Mouse (Mus musculus): ENCODE results near the gene Mpnd. TPM values are rescaled to one million over a fixed set of nuclear protein-coding genes. Genes with fewer than 3 reads are reported as not detected.

Mpnd gene
- polyA plus RNA-seq, 1 experiment from 2014 or later: 127 TPM

DNA sequence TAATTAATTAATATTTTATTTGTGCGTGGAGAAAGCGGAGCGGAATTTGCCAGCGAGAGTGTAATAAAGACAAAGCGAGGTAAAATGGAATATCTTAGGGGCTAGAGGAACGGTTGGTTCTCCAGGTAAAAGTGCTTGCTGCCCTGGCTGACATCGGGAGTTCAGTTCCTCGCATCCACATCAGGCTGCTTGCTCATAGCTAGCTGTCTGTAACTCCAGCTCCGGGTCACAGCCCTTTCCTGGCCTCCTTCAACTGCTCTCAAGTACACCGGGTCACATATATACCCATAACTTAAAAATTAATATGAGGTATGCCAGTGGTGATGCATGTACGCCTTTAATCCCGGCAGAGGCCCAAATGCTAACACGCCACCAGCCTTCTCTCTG is 31.4 kb downstream of the Mpnd start:
- H3K36me3 ChIP-seq (ENCODE audit: insufficient read depth): peaks cover 25% of the 10 kb centered on the region
- ATAC-seq (ENCODE audit: insufficient read depth) (peak; percentile 7), DNase-seq (no peak)
- no peaks in the 10 kb centered on the region for H3K9me3 ChIP-seq (ENCODE audit: low read depth, low read length)
- H3K9ac ChIP-seq: peak overlapping the region; percentile 45
- H3K27ac ChIP-seq (ENCODE audit: low read depth): no peak overlapping the region; the same call in 1 of the 2 replicates
- peaks cover 18% of the 10 kb centered on the region for H3K4me1 ChIP-seq (ENCODE audit: insufficient read depth)
- H3K4me2 ChIP-seq: peak overlapping the region; percentile 74
- no peaks in the 10 kb centered on the region for H3K27me3 ChIP-seq (ENCODE audit: insufficient read depth, low read length)
- H3K4me3 ChIP-seq (ENCODE audit: low read depth, low read length): peak overlapping the region; percentile 93
- no peak for TF ChIP-seq CTCF (IDR thresholded peaks at IDR 0.05; ENCODE audit: low read depth)
- 34% methylated on average over 13 of the region's 13 CpGs for WGBS

GRCm38 (mm10) chr17:56038583-56039261 is 33.2 kb downstream of the Mpnd start:
- Histone ChIP-seq H3K9me3 (ENCODE audit: low read depth, low read length) (no peaks in the 10 kb centered on the region), H3K4me2 (no peak overlapping the region), H3K4me1 (ENCODE audit: insufficient read depth) (peaks cover 18% of the 10 kb centered on the region), H3K9ac (no peak overlapping the region), H3K27ac (ENCODE audit: low read depth) (no peak overlapping the region), H3K27me3 (ENCODE audit: insufficient read depth, low read length) (no peaks in the 10 kb centered on the region), H3K36me3 (ENCODE audit: insufficient read depth) (peaks cover 19% of the 10 kb centered on the region), H3K4me3 (ENCODE audit: low read depth, low read length) (no peak overlapping the region)
- TF ChIP-seq CTCF (IDR thresholded peaks at IDR 0.05; ENCODE audit: low read depth): no peak
- ATAC-seq (ENCODE audit: insufficient read depth): no peak
- WGBS: 87% methylated on average over 8 of the region's 8 CpGs
- no peak for DNase-seq

GRCm38 (mm10) chr17:56039345-56039744 is 33.8 kb downstream of the Mpnd start:
- peak overlapping the region; percentile 74 for H3K4me3 ChIP-seq (ENCODE audit: low read depth, low read length)
- no peak for DNase-seq
- no peaks in the 10 kb centered on the region for H3K9me3 ChIP-seq (ENCODE audit: low read depth, low read length)
- no peak for ATAC-seq (ENCODE audit: insufficient read depth)
- H3K36me3 ChIP-seq (ENCODE audit: insufficient read depth): peaks cover 19% of the 10 kb centered on the region
- peak overlapping the region; percentile 69 for H3K4me2 ChIP-seq
- H3K27ac ChIP-seq (ENCODE audit: low read depth): no peak overlapping the region
- 71% methylated on average over 4 of the region's 4 CpGs for WGBS
- no peaks in the 10 kb centered on the region for H3K27me3 ChIP-seq (ENCODE audit: insufficient read depth, low read length)
- peaks cover 18% of the 10 kb centered on the region for H3K4me1 ChIP-seq (ENCODE audit: insufficient read depth)
- TF ChIP-seq CTCF (IDR thresholded peaks at IDR 0.05; ENCODE audit: low read depth): no peak
- peak overlapping the region; percentile 78; the same call in 1 of the 2 replicates for H3K9ac ChIP-seq

GRCm38 (mm10) chr17:56040030-56040856 is 34.7 kb downstream of the Mpnd start, which contains the start of gene Chaf1a:
Gene Chaf1a, plus strand, starts transcription at chr17:56040439.
- WGBS: under 1% methylated on average over 68 of the region's 68 CpGs
- no peak for TF ChIP-seq CTCF (IDR thresholded peaks at IDR 0.05; ENCODE audit: low read depth)
- peak within 1 kb of the TSS; percentile 74 for H3K4me3 ChIP-seq (ENCODE audit: low read depth, low read length)
- peak within 1 kb of the TSS; percentile 78 for H3K9ac ChIP-seq
- no peaks in the 10 kb centered on the region for H3K27me3 ChIP-seq (ENCODE audit: insufficient read depth, low read length)
- no peaks in the 10 kb centered on the region for H3K9me3 ChIP-seq (ENCODE audit: low read depth, low read length)
- H3K36me3 ChIP-seq (ENCODE audit: insufficient read depth): peaks cover 22% of the 10 kb centered on the region
- DNase-seq (peak; percentile 100), ATAC-seq (ENCODE audit: insufficient read depth) (peak; percentile 84)
- peak within 1 kb of the TSS; percentile 84 for H3K27ac ChIP-seq (ENCODE audit: low read depth)
- H3K4me2 ChIP-seq: peak within 1 kb of the TSS; percentile 69
- H3K4me1 ChIP-seq (ENCODE audit: insufficient read depth): peaks cover 11% of the 10 kb centered on the region

- peak; percentile 44 for DNase-seq
- TF ChIP-seq CTCF (IDR thresholded peaks at IDR 0.05; ENCODE audit: low read depth): no peak
- H3K4me3 ChIP-seq (ENCODE audit: low read depth, low read length): peak overlapping the region; percentile 74
Observed at GRCm38 (mm10) chr17:56040857-56041163, 35.3 kb downstream of the Mpnd start.

DNA sequence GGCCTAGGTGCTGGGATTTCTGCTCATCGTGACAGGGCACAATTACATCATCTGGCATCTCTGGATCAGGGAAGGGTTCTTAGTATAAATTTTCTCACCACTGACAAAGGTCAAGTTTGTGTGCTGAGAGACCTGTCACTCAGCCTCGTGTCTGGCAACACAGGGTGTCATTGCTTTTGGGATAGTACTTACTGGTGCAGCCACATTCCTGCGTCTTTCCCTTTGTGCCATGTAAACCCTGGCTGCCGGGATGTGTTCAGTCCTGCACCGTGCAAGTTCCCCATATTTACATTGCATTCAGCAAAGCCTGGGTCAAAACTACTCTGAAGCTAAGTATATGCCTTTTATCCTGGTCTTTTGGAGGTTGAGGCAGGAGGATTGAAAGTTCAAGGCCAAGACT is 45.9 kb downstream of the Mpnd start:
- Histone ChIP-seq H3K36me3 (ENCODE audit: insufficient read depth) (peaks cover 86% of the 10 kb centered on the region), H3K27me3 (ENCODE audit: insufficient read depth, low read length) (no peaks in the 10 kb centered on the region), H3K4me2 (no peak overlapping the region), H3K4me3 (ENCODE audit: low read depth, low read length) (no peak overlapping the region), H3K9me3 (ENCODE audit: low read depth, low read length) (no peaks in the 10 kb centered on the region), H3K4me1 (ENCODE audit: insufficient read depth) (no peaks in the 10 kb centered on the region), H3K27ac (ENCODE audit: low read depth) (no peak overlapping the region), H3K9ac (no peak overlapping the region)
- ATAC-seq (ENCODE audit: insufficient read depth) (0 out of 2 replicates have a peak, but pooled peaks have one; percentile 30), DNase-seq (no peak)
- 70% methylated on average over 5 of the region's 5 CpGs for WGBS
- TF ChIP-seq CTCF (IDR thresholded peaks at IDR 0.05; ENCODE audit: low read depth): no peak

More at GRCm38 (mm10) chr17:56040857-56041163, 35.3 kb downstream of the Mpnd start:
- peak overlapping the region; percentile 69 for H3K4me2 ChIP-seq
- no peaks in the 10 kb centered on the region for H3K9me3 ChIP-seq (ENCODE audit: low read depth, low read length)
- H3K27ac ChIP-seq (ENCODE audit: low read depth): peak overlapping the region; percentile 84
- ATAC-seq (ENCODE audit: insufficient read depth): no peak
- peaks cover 28% of the 10 kb centered on the region for H3K36me3 ChIP-seq (ENCODE audit: insufficient read depth)
- 2% methylated on average over 12 of the region's 12 CpGs for WGBS
- H3K9ac ChIP-seq: peak overlapping the region; percentile 78
- H3K4me1 ChIP-seq (ENCODE audit: insufficient read depth): peaks cover 7% of the 10 kb centered on the region; the same call in 1 of the 2 replicates
- no peaks in the 10 kb centered on the region for H3K27me3 ChIP-seq (ENCODE audit: insufficient read depth, low read length)

DNA sequence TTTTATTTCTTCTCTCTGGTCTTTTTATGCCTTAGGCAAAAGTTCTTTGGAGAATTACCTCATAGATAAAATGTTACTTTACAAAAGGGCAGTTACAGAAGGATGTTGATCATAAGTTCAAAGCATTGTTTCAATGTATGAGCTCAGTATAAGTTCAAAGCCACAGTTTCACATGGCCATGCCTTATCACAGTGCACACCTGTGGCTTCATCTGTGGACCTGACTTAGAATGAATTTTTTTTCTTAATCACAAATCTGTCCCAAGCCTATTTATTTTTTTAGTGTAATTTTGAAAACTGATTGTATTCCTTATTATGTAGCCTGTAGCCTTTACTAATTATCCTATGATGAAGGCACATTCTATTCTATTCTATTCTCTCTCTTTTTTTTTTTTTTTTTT is 49.4 kb downstream of the Mpnd start:
- no peaks in the 10 kb centered on the region for H3K9me3 ChIP-seq (ENCODE audit: low read depth, low read length)
- TF ChIP-seq CTCF (IDR thresholded peaks at IDR 0.05; ENCODE audit: low read depth): no peak
- no peak overlapping the region for H3K9ac ChIP-seq
- H3K36me3 ChIP-seq (ENCODE audit: insufficient read depth): peaks cover 84% of the 10 kb centered on the region
- no peak overlapping the region for H3K4me2 ChIP-seq
- no peak for ATAC-seq (ENCODE audit: insufficient read depth)
- no peak overlapping the region for H3K4me3 ChIP-seq (ENCODE audit: low read depth, low read length)
- no peaks in the 10 kb centered on the region for H3K4me1 ChIP-seq (ENCODE audit: insufficient read depth)
- H3K27ac ChIP-seq (ENCODE audit: low read depth): no peak overlapping the region
- no peaks in the 10 kb centered on the region for H3K27me3 ChIP-seq (ENCODE audit: insufficient read depth, low read length)
- DNase-seq: no peak

All from lung, embryonic 14.5 days (tissue).